Mouse (Mus musculus) CH12.LX (cell line): ENCODE data around the gene Rtf1. TPM values are rescaled to one million over a fixed set of nuclear protein-coding genes. Genes with fewer than 3 reads are reported as not detected.

Source experiments
- DNase-seq: peaks from one replicate; pipeline ENCODE4 v3.0.0-alpha.2; 2013; ENCODE audit errors: extremely low read depth
- H3K27ac ChIP-seq: 2 replicates; pipeline ENCODE4 v1.5.1; 2012; ENCODE audit warnings: low read depth, mild to moderate bottlenecking, control low read depth, moderate library complexity; ENCODE audit not compliant: insufficient read depth
- H3K27me3 ChIP-seq: replicated peaks from 2 replicates; pipeline ENCODE3; 2012; ENCODE audit warnings: inconsistent platforms
- H3K36me3 ChIP-seq, 2 experiments: replicated peaks in 1 of 2; 2 replicates each; pipeline versions ENCODE3 to v1.6.1; 2012; ENCODE audit warnings: inconsistent platforms in 1 of 2, low read length in 1 of 2, mild to moderate bottlenecking in 1 of 2, mixed read lengths in 1 of 2, moderate library complexity in 1 of 2; ENCODE audit not compliant: control insufficient read depth in 1 of 2, insufficient read depth in 1 of 2
- H3K4me1 ChIP-seq, 2 experiments: 2 replicates each; pipeline ENCODE4 v1.6.1; 2012; ENCODE audit warnings: inconsistent platforms in 1 of 2, moderate library complexity in 1 of 2; ENCODE audit not compliant: insufficient read depth in 2 of 2, control insufficient read depth in 1 of 2
- H3K4me2 ChIP-seq: 2 replicates; pipeline ENCODE4 v1.6.1; 2012; ENCODE audit warnings: low read depth, mild to moderate bottlenecking, control low read depth; ENCODE audit not compliant: poor library complexity, insufficient read depth, severe bottlenecking
- H3K4me3 ChIP-seq, 3 experiments: fragments of 150-350 bp in 1 of 3; sonication (generic) in 1 of 3; replicated peaks in 1 of 3; 2 replicates each; pipeline versions ENCODE3 to v1.5.1; 2011 to 2012; ENCODE audit warnings: low read depth in 2 of 3, low read length in 2 of 3, mild to moderate bottlenecking in 2 of 3, moderate library complexity in 2 of 3, control low read depth in 1 of 3, improper control_type of control experiment in 1 of 3, inconsistent platforms in 1 of 3, mixed read lengths in 1 of 3; ENCODE audit not compliant: poor library complexity in 1 of 3
- H3K79me2 ChIP-seq: replicated peaks from 2 replicates; pipeline ENCODE4 v1.6.1; 2012; ENCODE audit warnings: mild to moderate bottlenecking, moderate library complexity; ENCODE audit not compliant: control insufficient read depth, poor library complexity, insufficient read depth, severe bottlenecking; ENCODE audit errors: extremely low read depth
- H3K9ac ChIP-seq: 2 replicates; pipeline ENCODE4 v1.6.1; 2012; ENCODE audit warnings: low read depth, mild to moderate bottlenecking, control low read depth, moderate library complexity; ENCODE audit not compliant: insufficient read depth
- H3K9me3 ChIP-seq: replicated peaks from 2 replicates; pipeline ENCODE3; 2012; ENCODE audit warnings: low read length, inconsistent platforms, mixed read lengths
- BHLHE40 ChIP-seq: IDR thresholded peaks from 2 replicates; pipeline ENCODE4 v1.6.1; 2011; ENCODE audit warnings: mild to moderate bottlenecking, low read depth, low read length, improper control_type of control experiment
- CTCF ChIP-seq, 2 experiments: IDR thresholded peaks in 1 of 2; conservative IDR thresholded peaks in 1 of 2; 2 replicates each; pipeline ENCODE4 v1.5.1; 2011 to 2012; ENCODE audit warnings: low read depth in 2 of 2, low read length in 2 of 2, improper control_type of control experiment in 1 of 2, inconsistent platforms in 1 of 2, mild to moderate bottlenecking in 1 of 2, moderate library complexity in 1 of 2
- E2F4 ChIP-seq: IDR thresholded peaks from 2 replicates; pipeline ENCODE4 v1.6.1; 2011; ENCODE audit warnings: low read depth, low read length, improper control_type of control experiment; ENCODE audit not compliant: insufficient replicate concordance
- ELF1 ChIP-seq: IDR thresholded peaks from 2 replicates; pipeline ENCODE4 v1.6.1; 2014; ENCODE audit warnings: low read depth, mild to moderate bottlenecking, inconsistent platforms, low read length, improper control_type of control experiment
- GABPA ChIP-seq: IDR thresholded peaks from 2 replicates; pipeline ENCODE4 v1.6.1; 2012; ENCODE audit warnings: low read depth, low read length, improper control_type of control experiment, inconsistent platforms; ENCODE audit not compliant: insufficient replicate concordance
- HCFC1 ChIP-seq: IDR thresholded peaks from 2 replicates; pipeline ENCODE4 v1.6.1; 2012; ENCODE audit warnings: low read depth, mild to moderate bottlenecking, inconsistent platforms, low read length, improper control_type of control experiment
- JUND ChIP-seq: conservative IDR thresholded peaks from 2 replicates; pipeline ENCODE4 v1.6.1; 2011; ENCODE audit warnings: low read depth, low read length, improper control_type of control experiment
- KAT2A ChIP-seq: IDR thresholded peaks from 2 replicates; pipeline ENCODE4 v1.6.1; 2012; ENCODE audit warnings: low read length, improper control_type of control experiment, inconsistent platforms; ENCODE audit not compliant: insufficient replicate concordance
- MAFK ChIP-seq: IDR thresholded peaks from 2 replicates; pipeline ENCODE4 v1.6.1; 2011; ENCODE audit warnings: low read length, improper control_type of control experiment; ENCODE audit not compliant: insufficient replicate concordance
- MAX ChIP-seq: IDR thresholded peaks from 2 replicates; pipeline ENCODE4 v1.6.1; 2011; ENCODE audit warnings: low read length, improper control_type of control experiment
- MXI1 ChIP-seq: IDR thresholded peaks from 2 replicates; pipeline ENCODE4 v1.6.1; 2011; ENCODE audit warnings: mild to moderate bottlenecking, low read depth, low read length, improper control_type of control experiment
- NELFE ChIP-seq: IDR thresholded peaks from 2 replicates; pipeline ENCODE4 v1.6.1; 2011; ENCODE audit warnings: low read depth, low read length, improper control_type of control experiment
- NRF1 ChIP-seq: IDR thresholded peaks from 2 replicates; pipeline ENCODE4 v1.6.1; 2014; ENCODE audit warnings: low read depth, mild to moderate bottlenecking, inconsistent platforms, low read length, improper control_type of control experiment, moderate library complexity
- PAX5 ChIP-seq: IDR thresholded peaks from 2 replicates; pipeline ENCODE4 v1.6.1; 2012; ENCODE audit warnings: low read length, inconsistent platforms, mixed read lengths
- POLR2A ChIP-seq: IDR thresholded peaks from 2 replicates; pipeline ENCODE4 v1.6.1; 2011; ENCODE audit warnings: low read depth, mild to moderate bottlenecking, improper control_type of control experiment, low read length
- POLR2AphosphoS2 ChIP-seq: IDR thresholded peaks from 2 replicates; pipeline ENCODE4 v1.6.1; 2011; ENCODE audit warnings: low read depth, low read length, improper control_type of control experiment
- RAD21 ChIP-seq: IDR thresholded peaks from 2 replicates; pipeline ENCODE4 v1.6.1; 2011; ENCODE audit warnings: low read depth, mild to moderate bottlenecking, low read length, improper control_type of control experiment, moderate library complexity
- TBP ChIP-seq: conservative IDR thresholded peaks from 2 replicates; pipeline ENCODE4 v1.6.1; 2011; ENCODE audit warnings: low read depth, low read length, improper control_type of control experiment
- TCF12 ChIP-seq: IDR thresholded peaks from 2 replicates; pipeline ENCODE4 v1.6.1; 2014; ENCODE audit warnings: low read depth, mild to moderate bottlenecking, inconsistent platforms, low read length, improper control_type of control experiment
- UBTF ChIP-seq: IDR thresholded peaks from 2 replicates; pipeline ENCODE4 v1.6.1; 2012; ENCODE audit warnings: low read depth, mild to moderate bottlenecking, inconsistent platforms, low read length, improper control_type of control experiment, moderate library complexity
- USF2 ChIP-seq: conservative IDR thresholded peaks from 2 replicates; pipeline ENCODE4 v1.6.1; 2011; ENCODE audit warnings: low read depth, low read length, improper control_type of control experiment
- ZC3H11A ChIP-seq: IDR thresholded peaks from 2 replicates; pipeline ENCODE4 v1.6.1; 2012; ENCODE audit warnings: low read depth, mild to moderate bottlenecking, inconsistent platforms, low read length, improper control_type of control experiment
- ZMIZ1 ChIP-seq: IDR thresholded peaks from 2 replicates; pipeline ENCODE4 v1.6.1; 2012; ENCODE audit warnings: low read depth, mild to moderate bottlenecking, inconsistent platforms, low read length, improper control_type of control experiment
- ZNF384 ChIP-seq: IDR thresholded peaks from 2 replicates; pipeline ENCODE4 v1.6.1; 2012; ENCODE audit warnings: low read depth, low read length, improper control_type of control experiment, inconsistent platforms
- dilution Hi-C: fragments of 300-500 bp; cut with MboI; formaldehyde crosslinking; loops from 2 replicates; pipeline ENCODE4 v1.14.3; 2020; ENCODE audit warnings: low sequenced_read_pairs; ENCODE audit not compliant: extremely low pct_unique_long_range_greater_than_20kb, extremely low pct_ligation_motif_present
- in situ Hi-C: fragments of 300-500 bp; cut with MboI; formaldehyde crosslinking; loops from 3 replicates; pipeline ENCODE4 v1.14.3; 2019; ENCODE audit warnings: low sequenced_read_pairs, low pct_ligation_motif_present, low pct_unique_long_range_greater_than_20kb, mixed read lengths
- polyA plus RNA-seq: library from polyadenylated mRNA; unstranded; fragments of >175 nt; gene quantifications from 2 replicates; pipeline ENCODE4 v1.2.1, GENCODE M21; 2012; ENCODE audit warnings: low read depth; ENCODE audit not compliant: insufficient read length
- total RNA-seq, 2 experiments: library from RNA; depleted of rRNA; stranded (reverse); fragments of 300-350 nt in 1 of 2; fragments of >200 nt in 1 of 2; gene quantifications; 2 replicates each; pipeline ENCODE4 v1.2.3; 2012 to 2014

Rtf1 gene
- total and polyA plus RNA-seq, 3 experiments = 9.7 to 50.3 (median 11.3) TPM

DNA sequence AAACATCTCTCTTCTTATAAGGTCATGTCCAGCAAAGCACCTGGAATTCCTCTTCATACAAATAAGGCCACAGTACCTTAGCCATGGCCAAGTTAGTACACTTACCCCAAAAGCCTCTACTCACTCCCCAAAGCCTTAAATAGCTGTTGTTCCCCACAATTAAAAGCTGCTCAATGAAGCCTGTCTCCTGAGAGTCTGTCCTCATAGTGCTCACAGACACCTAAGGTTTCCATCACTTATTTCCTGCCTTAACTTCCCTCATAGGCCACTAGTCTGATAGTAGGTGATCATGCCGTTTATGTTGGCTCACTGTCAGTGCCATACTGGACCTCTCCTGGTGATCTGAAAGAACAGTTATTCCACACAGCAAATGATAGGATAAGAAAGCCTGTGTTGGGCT, 87.4 kb downstream of the Rtf1 start:
- dilution Hi-C loops = no loop called here
- in situ Hi-C loops = no loop called here
- Histone ChIP-seq H3K36me3 (peaks cover 20 to 43% of the 10 kb centered on the region in 2 experiments), H3K4me2 (no peak overlapping the region), H3K9ac (no peak overlapping the region), H3K4me3 (no peak overlapping the region), H3K27me3 (peaks cover 3% of the 10 kb centered on the region), H3K79me2 (no peaks in the 10 kb centered on the region), H3K4me1 (peaks cover 0 to 10% of the 10 kb centered on the region in 2 experiments; a peak in 2 of 4 replicates), H3K9me3 (no peaks in the 10 kb centered on the region), H3K27ac (no peak overlapping the region)
- TF ChIP-seq E2F4 = no peak
- TF ChIP-seq NRF1 = no peak
- no peak for TF ChIP-seq POLR2AphosphoS2
- TF ChIP-seq ZC3H11A = no peak
- no peak for TF ChIP-seq POLR2A
- no peak for TF ChIP-seq MXI1
- no peak for TF ChIP-seq UBTF
- TF ChIP-seq RAD21 = no peak
- no peak for TF ChIP-seq BHLHE40
- no peak for TF ChIP-seq TCF12
- TF ChIP-seq USF2 = no peak
- no peak for TF ChIP-seq NELFE
- TF ChIP-seq HCFC1 = no peak
- TF ChIP-seq ZNF384 = no peak
- TF ChIP-seq TBP = no peak
- TF ChIP-seq JUND = no peak
- no peak for TF ChIP-seq PAX5
- TF ChIP-seq CTCF (conservative IDR thresholded peaks at IDR 0.05 in 1 of 2, IDR thresholded peaks at IDR 0.05 in 1 of 2; ENCODE audit: low read depth in 2 of 2, low read length in 2 of 2) = no peak
- TF ChIP-seq ZMIZ1 = no peak
- no peak for TF ChIP-seq KAT2A
- no peak for DNase-seq

DNA sequence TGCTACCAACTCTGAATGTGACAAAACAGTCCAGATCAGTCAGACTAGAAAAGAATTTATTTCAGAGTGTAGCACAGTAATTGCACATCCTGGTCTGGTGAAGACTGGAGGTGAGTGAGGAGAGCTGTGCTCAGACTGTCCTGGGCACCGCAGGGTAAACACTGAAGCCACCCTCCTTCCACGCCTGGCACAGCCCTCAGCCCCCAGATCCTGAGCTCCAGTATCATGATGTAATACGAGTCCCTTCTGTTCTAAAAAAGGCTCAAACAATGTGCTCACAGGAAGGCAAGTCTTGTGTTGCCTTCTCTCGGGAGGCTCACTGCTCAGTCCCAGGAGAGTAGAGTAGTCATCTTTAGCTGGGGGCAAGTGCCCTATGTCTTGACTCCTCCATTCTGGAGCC, 89.1 kb downstream of the Rtf1 start:
- in situ Hi-C loops = no loop called here
- H3K4me3 ChIP-seq = no peak overlapping the region
- TF ChIP-seq ZMIZ1 (no peak), TBP (no peak), ELF1 (no peak), JUND (no peak), MAFK (no peak), MXI1 (no peak), GABPA (no peak), MAX (no peak), BHLHE40 (no peak)
- TF ChIP-seq, all 38 proteins: peak for 0

More for the DNA sequence above, 89.1 kb downstream of the Rtf1 start:
- no peaks in the 10 kb centered on the region for H3K27me3 ChIP-seq
- H3K27ac ChIP-seq = no peak overlapping the region
- H3K79me2 ChIP-seq = no peaks in the 10 kb centered on the region
- no peak overlapping the region for H3K4me2 ChIP-seq
- H3K36me3 ChIP-seq = peaks cover 29 to 55% of the 10 kb centered on the region in 2 experiments
- no peak for DNase-seq
- no peaks in the 10 kb centered on the region for H3K9me3 ChIP-seq
- dilution Hi-C loops = no loop called here
- H3K4me1 ChIP-seq = peaks cover 0 to 10% of the 10 kb centered on the region in 2 experiments; a peak in 1 of 4 replicates
- H3K9ac ChIP-seq = no peak overlapping the region
